In genomic region chr8:11473072-11473471, GRCm38 (mm10) we compare ENCODE assay signal across 8 mouse cellular contexts. TPM values are rescaled to one million over a fixed set of nuclear protein-coding genes. Genes with fewer than 3 reads are reported as not detected.
DNase-seq lines count a peak whose midpoint lies in the region.

No protein-coding gene starts in this region.

- DNase-seq in adrenal gland, adult 2 months: peak; percentile 48
- no peak for DNase-seq in adrenal gland, adult (ENCODE audit: inconsistent age in 2 of 2, low spot score in 1 of 2)
- peak; percentile 52 for DNase-seq in heart, postnatal 4 days
- peak; percentile 73 to 83 for DNase-seq in kidney, postnatal 4 days
- DNase-seq in lung, postnatal 10 days: peak; percentile 85
- no peak for DNase-seq in ovary, adult 18-20 months (ENCODE audit: low spot score)
- DNase-seq in layer of hippocampus, postnatal 10 days (ENCODE audit: low spot score in 2 of 2): no peak
- DNase-seq in right cerebral cortex, postnatal 25 days: no peak

RNA-seq across cellular contexts. Expression of gene Rab20, which starts 5.4 kb away (rescaled TPM):
- total RNA-seq in adrenal gland, adult 2 months (2021): 1 to 10 TPM; 7.9 to 9.6 TPM
- polyA plus RNA-seq in adrenal gland, adult 2 months (2012; rRNA removed): 16.6 and 19.6 TPM in 2 replicates
- 10 to 100 TPM; 31.3 to 33.6 TPM for total RNA-seq in heart, postnatal 4 days (2021)
- total RNA-seq in layer of hippocampus, postnatal 10 days (2021): under 1 TPM; 0.71 to 0.94 TPM

RNA-seq across cellular contexts. Expression of gene Naxd, which starts 24.2 kb away (rescaled TPM):
- total RNA-seq in adrenal gland, adult 2 months (2021): 10 to 100 TPM; 67.2 to 75.3 TPM
- polyA plus RNA-seq in adrenal gland, adult 2 months (2012; rRNA removed): 103 and 114 TPM in 2 replicates
- 10 to 100 TPM; 37.1 to 39.1 TPM for total RNA-seq in heart, postnatal 4 days (2021)
- 10 to 100 TPM; 52.7 to 67.3 TPM for total RNA-seq in layer of hippocampus, postnatal 10 days (2021)

Comparison
In these comparisons a context has a peak if more than half of its experiments do, and no peak if none do; other contexts are left out.
1. DNase-seq: peak in adrenal gland, adult 2 months (single experiment), heart, postnatal 4 days (single experiment), kidney, postnatal 4 days (2 of 2) and lung, postnatal 10 days (single experiment); none in adrenal gland, adult (0 of 2), ovary, adult 18-20 months (single experiment), layer of hippocampus, postnatal 10 days (0 of 2) and right cerebral cortex, postnatal 25 days (single experiment).
2. RNA of gene Rab20, which starts 5.4 kb away (total RNA-seq): 31.3 to 33.6 TPM in heart, postnatal 4 days and 7.9 to 9.6 TPM in adrenal gland, adult 2 months; 0.71 to 0.94 TPM in layer of hippocampus, postnatal 10 days; every median in the first group is over 4 times any median in the second.